16 mouse cellular contexts compared by ENCODE assay signal in genomic region chr12:85811676-85812075, GRCm38 (mm10).
"Had no signal": no experiment of that assay in that cellular context is flagged by ENCODE, and none has a peak within 500 bp of the region (broad histone marks: within the 10 kb centered on the region; RNA-seq: fewer than 3 reads in every experiment).

No protein-coding gene starts in this region.

- DNase-seq: cerebellum, adult 2 months; cerebellum, adult 8-10 months; cerebellum, adult 9-10 months; cerebellum, adult 9-11 months; cerebellum, postnatal 10 days; cerebellum, postnatal 14 days; cerebellum, postnatal 25 days; cerebellum, postnatal 36 days; embryo, embryonic 11 days; forebrain, postnatal 0 days; gastrocnemius, adult 2 months; gastrocnemius, postnatal 10 days; gastrocnemius, postnatal 14 days; gastrocnemius, postnatal 25 days; gastrocnemius, postnatal 36 days; heart, adult 2 months had no signal
